Mouse (Mus musculus): ENCODE measurements around the gene Maz.

Maz gene

GRCm38 (mm10) chr7:127026984-127027726, at the start of gene Maz:
Gene Maz, minus strand, starts transcription at chr7:127027037.
- DNase-seq: peak; percentile 100

DNA sequence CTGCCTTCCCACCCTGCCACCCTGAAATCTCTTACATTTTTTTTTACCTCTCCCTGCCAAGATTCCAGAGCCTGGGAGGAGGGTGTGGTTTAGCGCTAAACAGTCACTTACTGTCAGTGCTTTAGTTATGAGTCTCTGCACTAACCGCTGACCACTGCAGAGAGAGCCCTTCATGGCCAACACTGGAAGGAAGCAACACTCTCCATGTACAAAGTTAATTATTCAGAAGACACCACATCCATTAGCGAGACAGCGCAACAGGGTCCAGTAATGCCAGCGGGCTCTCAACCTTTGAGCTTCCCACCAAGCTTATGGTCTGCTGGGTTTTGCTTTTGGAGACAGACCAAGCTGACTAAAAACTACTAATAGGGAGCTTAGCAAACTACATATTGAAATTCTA, 49.4 kb upstream of the Maz start:
- peak; percentile 79 for DNase-seq

DNA sequence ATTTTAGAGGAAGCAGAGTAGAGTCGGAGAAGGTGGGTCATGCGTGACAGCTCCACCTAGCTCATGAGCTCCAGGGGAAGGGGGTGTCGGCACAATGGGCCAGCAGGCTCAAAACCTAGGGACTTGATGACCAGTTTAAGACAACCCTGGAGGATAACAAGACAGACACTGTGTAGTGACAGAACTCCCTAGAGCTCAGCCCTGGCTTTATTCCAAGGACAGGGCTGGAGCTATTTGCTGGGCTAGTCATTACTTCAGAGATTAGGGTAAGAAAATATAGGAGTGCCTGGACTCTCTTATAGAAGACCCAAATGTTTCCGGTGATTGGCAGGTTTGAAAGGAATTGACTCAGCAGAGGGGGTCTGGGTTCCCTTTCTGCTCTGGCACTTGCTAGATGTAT, 46.4 kb upstream of the Maz start:
- DNase-seq: no peak

- no peak for DNase-seq
These were observed 44.1 kb upstream of the Maz start for GRCm38 (mm10) chr7:127070871-127071413.

DNA sequence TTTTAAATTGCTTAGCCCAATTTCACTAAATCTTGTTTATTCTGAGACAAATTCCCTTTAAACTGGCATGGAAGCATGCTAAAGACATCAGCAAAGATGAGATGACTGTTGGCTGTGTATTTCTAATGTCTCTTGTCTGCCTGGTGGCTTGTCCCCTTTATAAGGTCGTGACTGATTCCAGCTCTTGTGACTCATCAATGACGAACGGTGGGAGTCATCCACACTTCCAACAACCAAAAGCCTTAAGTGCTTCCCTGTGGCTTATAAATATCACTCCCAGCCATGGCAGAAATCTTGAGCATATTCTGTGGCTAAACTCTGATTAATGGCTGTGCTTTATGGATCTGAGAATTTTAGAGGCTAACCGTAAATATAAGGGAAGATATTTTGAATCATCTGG, 39.5 kb upstream of the Maz start:
- DNase-seq: no peak

DNA sequence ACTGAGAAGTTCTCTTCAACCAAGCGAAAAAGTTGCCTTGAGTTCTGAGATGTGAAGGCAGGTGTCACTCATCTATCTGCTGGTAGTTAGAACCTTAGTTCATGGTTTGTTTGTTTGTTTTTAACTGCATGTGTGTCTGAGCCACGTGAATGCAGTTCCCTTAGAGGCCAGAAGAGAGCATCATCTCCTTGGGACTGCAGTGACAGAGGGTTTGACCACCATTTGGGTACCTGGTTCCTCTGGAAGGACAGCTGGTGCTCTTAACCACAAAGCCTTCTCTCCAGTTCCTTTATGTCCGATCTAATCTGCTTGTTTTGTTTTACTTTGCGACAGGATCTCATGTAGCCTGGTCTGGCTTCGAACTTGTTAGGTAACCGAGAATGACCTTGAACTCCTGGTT, 38.7 kb upstream of the Maz start:
- DNase-seq: no peak

DNA sequence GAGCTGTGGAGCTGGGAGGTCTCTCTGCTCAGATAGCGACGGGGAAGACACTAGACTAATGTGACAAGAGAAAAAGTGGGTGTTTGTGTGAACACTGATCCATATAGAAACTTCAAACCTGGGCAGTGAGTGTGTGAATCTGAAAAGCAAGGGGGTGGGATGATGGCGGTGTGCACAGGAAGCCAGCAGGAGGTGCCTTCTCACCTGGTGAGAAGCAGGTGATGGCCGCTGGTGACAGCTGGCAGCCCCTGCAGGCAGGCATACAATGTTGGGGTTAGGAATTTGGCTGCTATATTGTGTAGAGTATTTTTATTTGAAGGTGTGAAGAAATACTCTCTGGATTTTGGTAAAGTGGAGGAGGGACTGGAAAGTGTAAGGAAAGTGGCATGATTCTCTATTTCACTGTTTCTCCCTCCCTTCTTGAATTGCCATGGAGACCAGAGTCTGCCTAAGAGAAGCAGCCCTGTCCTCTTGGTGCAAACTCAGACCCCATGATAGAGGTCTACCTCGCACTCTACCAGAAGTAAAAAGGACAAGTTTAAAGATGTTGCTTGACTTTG, 28.3 kb upstream of the Maz start:
- DNase-seq: no peak

DNA sequence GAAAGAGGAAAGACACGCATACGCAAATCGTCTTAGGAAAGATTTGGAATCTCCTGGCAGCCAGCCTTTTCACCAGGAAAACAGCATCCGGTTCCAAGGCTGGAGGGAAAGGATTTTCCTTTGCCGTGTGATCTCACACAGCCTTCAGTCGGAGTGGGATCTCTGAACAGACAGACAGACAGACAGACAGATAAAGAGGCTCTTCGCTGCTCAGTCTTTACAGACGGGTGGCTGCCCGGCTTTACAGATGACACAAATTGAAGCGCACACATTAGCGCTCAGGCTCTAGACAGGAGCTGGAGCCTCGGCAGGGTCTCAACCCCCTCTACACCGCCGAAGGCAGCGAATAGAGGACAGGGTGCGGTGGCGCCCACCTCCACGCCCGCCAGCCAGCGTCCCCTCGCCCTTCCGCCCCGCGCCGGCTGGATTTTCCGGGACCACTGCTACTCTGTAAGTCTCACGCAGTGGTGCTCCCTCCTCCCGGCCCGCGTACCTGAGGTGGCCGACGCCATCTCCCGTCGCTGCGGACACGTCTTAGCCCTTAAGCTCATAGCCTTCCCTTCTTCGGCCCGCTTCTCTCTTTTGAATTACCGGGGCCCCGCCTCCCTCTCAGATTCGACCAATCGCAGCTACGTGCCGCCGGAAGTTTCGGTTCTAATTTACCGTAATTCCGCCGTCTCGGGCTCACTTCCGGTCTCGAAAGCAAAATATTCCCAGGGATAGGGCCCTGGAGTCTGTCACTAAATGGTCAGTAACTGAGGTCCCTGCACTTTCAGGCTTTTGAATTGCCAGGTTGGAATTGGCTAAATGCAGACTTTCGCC, 15.2 kb upstream of the Maz start, which contains the start of gene Kif22:
Gene Kif22, minus strand, starts transcription at position 621 of the 822 bp plus-strand sequence.
- DNase-seq: peak; percentile 93

DNA sequence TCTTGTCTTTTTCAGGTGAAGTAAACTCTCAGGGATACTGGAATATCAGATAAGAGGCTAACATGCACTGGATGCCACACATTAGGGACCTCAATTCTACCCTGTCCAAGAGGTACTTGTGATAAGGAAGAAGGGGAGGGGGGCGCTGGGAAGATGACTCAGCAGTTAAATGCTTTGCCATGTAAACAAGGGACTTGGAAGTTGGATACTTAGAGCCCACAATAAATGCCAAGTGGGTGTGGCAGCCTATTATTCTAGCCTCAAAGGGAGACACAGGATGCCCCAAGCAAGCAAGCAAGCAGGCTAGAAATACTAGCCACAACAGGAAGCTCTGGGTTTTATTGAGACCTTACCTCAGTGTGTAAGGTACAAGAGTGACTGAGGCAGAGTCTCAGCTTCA, 4.4 kb upstream of the Maz start:
- DNase-seq: no peak

- no peak for DNase-seq
These were observed 3.3 kb upstream of the Maz start for GRCm38 (mm10) chr7:127030172-127030571.

GRCm38 (mm10) chr7:127027885-127028284, 1.0 kb upstream of the Maz start:
- no peak for DNase-seq

- no peak for DNase-seq
These were observed 237 bp downstream of the Maz start for GRCm38 (mm10) chr7:127026616-127026983.

- peak; percentile 85 for DNase-seq
These were observed 656 bp downstream of the Maz start for GRCm38 (mm10) chr7:127026161-127026600.

GRCm38 (mm10) chr7:127025556-127026160, 1.2 kb downstream of the Maz start:
- peak; percentile 54 for DNase-seq

DNA sequence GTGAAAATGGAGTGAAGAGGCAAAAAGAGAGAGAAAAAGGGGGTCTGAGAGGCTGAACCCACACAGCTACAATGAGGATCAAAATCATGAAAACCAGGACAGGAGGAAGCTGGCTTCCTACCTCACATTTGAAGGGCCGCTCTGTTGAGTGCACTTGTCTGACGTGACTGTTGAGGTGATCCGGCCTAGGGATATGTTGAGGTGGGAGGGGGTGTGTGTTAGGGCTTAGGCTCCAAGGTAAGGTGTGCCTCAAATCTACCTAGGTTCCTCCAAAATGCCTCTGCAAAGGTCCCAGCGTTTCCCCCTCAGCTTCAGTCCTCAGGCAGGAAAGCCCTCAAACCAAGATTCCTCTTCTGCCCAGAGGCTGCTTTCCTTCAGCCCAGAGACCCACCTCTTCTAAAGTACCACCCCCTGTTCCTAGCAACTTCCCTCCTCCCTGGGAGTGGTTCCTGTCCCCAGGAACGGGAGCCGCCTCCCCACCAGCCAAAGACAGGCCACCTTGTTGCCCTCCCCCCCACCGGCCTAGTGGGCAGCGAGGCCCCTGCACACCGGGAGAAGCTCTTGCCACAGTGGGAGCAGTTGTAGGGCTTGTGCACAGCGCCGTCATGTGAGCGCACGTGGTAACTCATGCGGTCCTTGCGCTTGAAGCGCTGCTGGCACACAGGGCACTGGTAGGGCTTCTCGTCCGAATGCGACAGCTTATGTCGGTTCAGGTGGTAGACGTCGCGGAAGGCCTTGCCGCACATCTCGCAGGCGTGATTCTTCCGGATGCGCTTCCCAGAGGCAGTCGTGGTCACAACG, 1.9 kb downstream of the Maz start:
- peak; percentile 89 for DNase-seq

DNA sequence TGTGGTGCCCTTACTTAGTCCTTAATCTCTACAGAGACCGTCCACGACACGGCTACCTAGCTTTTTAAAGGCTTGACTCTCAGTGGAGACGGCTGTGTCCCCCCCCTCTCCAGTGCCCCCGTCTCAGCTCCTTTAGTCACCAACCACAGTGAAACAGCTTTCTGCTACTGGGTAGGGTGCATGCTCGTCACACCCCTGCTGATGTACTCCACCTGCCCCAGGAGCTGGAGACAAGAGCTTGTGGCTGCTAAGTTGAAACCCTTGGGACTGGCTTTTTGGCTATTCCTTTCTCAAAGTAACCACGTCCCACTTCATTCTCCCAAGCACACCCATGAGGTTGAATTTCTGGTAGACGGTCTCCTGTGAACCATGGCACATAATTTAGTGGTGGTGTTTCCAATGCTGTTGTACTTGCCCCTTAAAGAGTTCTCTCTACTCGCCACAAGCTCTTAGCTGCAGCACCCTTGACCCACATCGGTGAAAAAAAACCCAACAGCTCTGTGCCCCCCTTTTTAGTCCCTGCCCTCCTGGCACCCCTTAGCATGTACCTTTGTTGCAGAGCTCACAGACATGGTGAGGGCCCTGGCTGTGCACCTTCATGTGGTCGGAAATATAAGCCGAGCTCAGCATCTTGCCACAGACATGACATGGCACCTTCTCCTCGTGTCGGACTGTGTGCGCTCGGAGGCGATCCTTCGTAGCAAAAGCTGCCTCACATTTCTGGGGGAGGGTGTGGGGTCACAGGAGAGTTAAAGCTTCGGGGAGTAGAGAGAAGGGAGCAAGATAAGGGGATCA, 2.7 kb downstream of the Maz start:
- DNase-seq: no peak

GRCm38 (mm10) chr7:127023272-127023691, 3.6 kb downstream of the Maz start:
- no peak for DNase-seq

DNA sequence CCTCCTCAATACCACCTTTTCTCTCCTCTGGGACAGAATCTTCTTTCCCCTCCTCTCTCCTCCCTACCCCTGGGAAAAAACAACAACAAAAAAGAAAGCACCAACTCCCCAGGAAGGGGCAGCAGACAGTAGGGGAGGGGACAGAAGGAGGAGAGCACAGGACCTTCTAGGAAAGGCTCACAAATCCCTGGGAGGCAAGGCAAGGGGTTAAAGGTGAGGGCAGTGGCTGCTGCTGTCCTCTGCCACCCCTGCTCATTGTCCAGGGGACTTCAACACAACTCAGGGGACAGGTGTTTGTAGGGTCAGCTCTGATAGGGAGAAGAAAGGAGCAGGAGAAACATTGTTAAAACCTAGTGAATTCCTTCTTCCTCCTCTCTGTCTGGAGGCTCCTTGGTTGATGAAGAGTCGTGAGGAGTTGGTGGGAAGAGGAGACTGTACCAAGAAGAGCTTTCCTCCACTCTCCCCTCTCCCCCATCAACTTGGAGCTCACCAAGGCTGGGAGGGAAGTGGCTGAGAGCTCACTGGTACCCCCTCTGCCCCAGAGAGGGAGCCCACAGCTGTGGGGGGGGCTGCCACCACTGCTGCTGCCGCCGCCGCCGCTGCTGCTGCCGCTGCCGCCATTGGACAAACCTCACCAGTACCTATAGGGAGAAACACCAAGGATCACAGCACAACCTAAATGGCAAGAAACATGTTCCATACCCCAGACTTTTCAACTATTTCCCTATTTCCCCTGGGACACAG, 4.1 kb downstream of the Maz start:
- no peak for DNase-seq

GRCm38 (mm10) chr7:127021563-127022527, 5.0 kb downstream of the Maz start:
- no peak for DNase-seq
